Mouse (Mus musculus): ENCODE data around the gene Slc36a1. TPM values are rescaled to one million over a fixed set of nuclear protein-coding genes. Genes with fewer than 3 reads are reported as not detected.
A peak's percentile ranks its signal among the peaks of the same experiment; 100 is the strongest.

Slc36a1 gene
- total RNA-seq, 2 experiments from 2014 or later, result 80.4 to 82.8 TPM

GRCm38 (mm10) chr11:55204602-55205001, 452 bp downstream of the Slc36a1 start:
- no peak for DNase-seq (ENCODE audit: low spot score in 2 of 2)
- intact Hi-C loops (cut with DNase I), result loop anchor here (1.0 to 5.0 kb wide), 4 partner anchors 33 to 242 kb away; no protein-coding TSS in a partner anchor

DNA sequence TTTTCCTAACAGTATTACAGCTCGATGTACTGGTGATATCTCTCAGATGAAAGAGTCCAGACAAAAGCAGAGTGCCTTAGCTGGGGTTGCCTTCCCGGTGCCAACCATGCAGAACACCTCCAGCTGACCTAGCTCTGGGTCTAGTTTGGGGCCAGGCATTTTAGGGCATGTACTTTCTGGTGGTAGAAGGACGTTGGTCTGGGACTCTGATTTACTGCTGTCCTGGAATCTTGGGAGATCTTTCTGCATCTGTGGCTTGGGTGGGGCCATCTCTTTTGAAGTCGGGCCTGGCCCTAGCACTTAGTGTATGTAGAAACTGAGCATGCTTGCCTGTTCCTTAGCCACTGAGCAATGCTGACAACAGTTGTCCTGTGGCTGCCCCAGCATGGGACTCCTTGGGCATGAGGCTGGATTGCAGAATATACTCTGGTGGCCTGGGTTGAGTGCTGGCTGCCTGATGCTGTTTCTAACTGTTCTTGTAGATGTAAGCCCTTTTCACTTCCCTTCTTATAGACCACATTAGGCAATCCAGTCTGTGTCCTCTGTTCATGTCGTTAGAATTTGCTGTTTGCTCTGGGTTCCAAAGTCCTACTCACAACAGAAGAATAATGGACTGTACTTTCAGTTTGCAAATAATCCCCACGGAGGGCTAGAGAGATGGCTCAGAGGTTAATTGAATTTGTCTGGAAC, 4.0 kb downstream of the Slc36a1 start:
- intact Hi-C loops (cut with DNase I), result no loop called here
- peak in 1 of 2 experiments; percentile 41 for DNase-seq (ENCODE audit: low spot score in 2 of 2)

DNA sequence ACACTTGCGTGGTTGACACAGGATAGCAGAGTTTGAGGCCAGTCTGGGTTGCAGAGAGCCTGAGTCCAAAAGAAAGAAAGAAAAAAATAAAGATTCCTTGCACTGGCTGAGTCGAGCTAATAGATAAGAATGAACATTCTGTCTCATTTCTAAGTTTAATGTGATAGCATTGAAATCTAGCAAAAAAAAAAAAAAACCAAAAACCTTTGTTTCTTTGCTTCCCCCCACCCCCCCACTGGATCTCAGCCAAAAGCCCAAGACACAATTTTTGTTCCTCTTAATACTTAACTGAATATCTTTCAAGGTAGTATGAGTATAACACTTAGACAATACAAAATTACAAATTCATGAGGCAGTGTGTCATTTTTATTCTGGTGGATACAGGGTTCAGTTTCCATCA, 4.9 kb downstream of the Slc36a1 start:
- intact Hi-C loops (cut with DNase I), result no loop called here

DNA sequence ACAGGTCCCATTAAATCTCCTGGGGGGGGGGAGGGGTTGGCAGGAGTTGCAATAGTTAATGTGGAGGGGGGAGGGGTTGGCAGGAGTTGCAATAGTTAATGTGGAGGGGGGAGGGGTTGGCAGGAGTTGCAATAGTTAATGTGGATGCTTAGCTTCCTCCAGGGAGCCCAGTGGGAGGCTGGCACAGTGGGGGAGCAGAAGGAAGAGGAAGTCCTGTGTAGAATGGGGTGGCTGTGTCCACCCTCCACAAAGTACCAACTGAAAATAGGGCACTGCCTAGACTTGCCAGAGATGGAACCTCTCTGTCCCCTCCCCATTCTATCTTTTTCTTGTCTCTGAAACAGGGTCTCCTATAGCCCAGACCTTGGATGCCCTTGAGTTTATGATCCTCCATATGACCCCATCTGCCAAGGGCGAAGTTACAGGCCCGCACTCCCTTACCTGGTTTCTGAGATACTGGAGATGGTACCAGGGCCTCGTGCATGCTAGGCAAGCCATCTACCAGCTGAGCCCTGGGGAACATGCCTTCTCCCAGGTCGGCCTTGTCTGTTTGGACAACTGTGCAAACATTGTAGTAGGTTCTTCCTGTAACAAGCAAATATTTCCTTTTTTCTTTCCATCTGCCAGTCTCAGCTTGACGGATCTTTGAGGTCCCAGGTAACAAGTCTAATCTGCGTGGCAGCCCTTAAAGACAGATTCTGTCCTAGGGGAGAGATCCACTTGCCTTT, 5.6 kb downstream of the Slc36a1 start:
- no peak for DNase-seq (ENCODE audit: low spot score in 2 of 2)
- intact Hi-C loops (cut with DNase I), result no loop called here

More for the DNA sequence above, 4.9 kb downstream of the Slc36a1 start:
- no peak for DNase-seq (ENCODE audit: low spot score in 2 of 2)

DNA sequence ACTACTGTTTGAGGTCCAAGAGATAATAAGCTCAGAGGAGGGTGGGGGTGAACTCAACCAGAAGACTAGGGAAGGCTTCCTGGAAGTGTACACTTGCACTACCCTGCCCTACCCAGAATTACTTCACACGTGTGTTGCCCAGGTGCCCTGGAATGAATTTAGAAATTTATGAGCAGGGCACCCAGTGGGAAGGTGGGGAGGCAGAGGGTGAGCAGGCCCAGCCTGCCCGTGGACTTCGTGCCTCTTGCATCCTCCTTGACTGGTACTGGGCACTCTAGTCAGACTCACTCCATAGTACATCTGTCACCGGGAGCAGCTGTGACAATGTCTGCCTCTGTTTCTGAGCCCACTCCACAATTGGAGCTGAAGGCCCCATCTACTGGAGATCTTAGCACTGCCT, 9.4 kb downstream of the Slc36a1 start:
- no peak for DNase-seq (ENCODE audit: low spot score in 2 of 2)
- intact Hi-C loops (cut with DNase I), result no loop called here

GRCm38 (mm10) chr11:55214161-55214560, 10.0 kb downstream of the Slc36a1 start:
- intact Hi-C loops (cut with DNase I), result no loop called here
- no peak for DNase-seq (ENCODE audit: low spot score in 2 of 2)

GRCm38 (mm10) chr11:55214978-55215377, 10.8 kb downstream of the Slc36a1 start:
- intact Hi-C loops (cut with DNase I), result no loop called here
- DNase-seq (ENCODE audit: low spot score in 2 of 2), result no peak

DNA sequence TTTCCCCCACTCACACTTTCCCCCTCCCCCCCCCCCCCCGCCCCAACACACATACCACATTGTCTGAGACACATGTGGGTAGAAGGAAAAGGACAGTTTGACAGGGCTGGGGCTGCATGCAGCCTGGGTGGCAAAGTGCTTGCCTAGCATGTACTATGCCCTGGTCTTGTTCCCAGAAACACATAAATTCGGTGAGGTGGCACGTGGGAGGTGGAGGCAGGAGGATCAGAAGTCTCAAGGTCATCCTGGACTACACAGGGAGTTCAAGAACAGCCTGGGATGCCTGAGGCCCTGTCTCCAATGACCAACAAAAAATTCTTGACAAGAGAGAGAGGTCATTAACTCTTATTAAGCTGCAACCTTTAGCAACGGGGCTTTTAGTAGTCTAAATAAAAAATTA, 11.9 kb downstream of the Slc36a1 start:
- intact Hi-C loops (cut with DNase I), result no loop called here
- no peak for DNase-seq (ENCODE audit: low spot score in 2 of 2)

- DNase-seq (ENCODE audit: low spot score in 2 of 2), result peak; percentile 45 to 91
- intact Hi-C loops (cut with DNase I), result no loop called here
Measured at GRCm38 (mm10) chr11:55216830-55217229, 12.7 kb downstream of the Slc36a1 start.

- DNase-seq (ENCODE audit: low spot score in 2 of 2), result no peak
Measured at GRCm38 (mm10) chr11:55217418-55217817, 13.3 kb downstream of the Slc36a1 start.

GRCm38 (mm10) chr11:55217880-55218279, 13.7 kb downstream of the Slc36a1 start:
- intact Hi-C loops (cut with DNase I), result no loop called here
- DNase-seq (ENCODE audit: low spot score in 2 of 2), result peak in 1 of 2 experiments; percentile 56

More at GRCm38 (mm10) chr11:55217418-55217817, 13.3 kb downstream of the Slc36a1 start:
- intact Hi-C loops (cut with DNase I), result no loop called here

GRCm38 (mm10) chr11:55218473-55218872, 14.3 kb downstream of the Slc36a1 start:
- intact Hi-C loops (cut with DNase I), result no loop called here
- no peak for DNase-seq (ENCODE audit: low spot score in 2 of 2)

GRCm38 (mm10) chr11:55221306-55221705, 17.2 kb downstream of the Slc36a1 start:
- no peak for DNase-seq (ENCODE audit: low spot score in 2 of 2)
- intact Hi-C loops (cut with DNase I), result no loop called here

- DNase-seq (ENCODE audit: low spot score in 2 of 2), result no peak
- intact Hi-C loops (cut with DNase I), result no loop called here
Measured at GRCm38 (mm10) chr11:55231034-55231433, 26.9 kb downstream of the Slc36a1 start.

DNA sequence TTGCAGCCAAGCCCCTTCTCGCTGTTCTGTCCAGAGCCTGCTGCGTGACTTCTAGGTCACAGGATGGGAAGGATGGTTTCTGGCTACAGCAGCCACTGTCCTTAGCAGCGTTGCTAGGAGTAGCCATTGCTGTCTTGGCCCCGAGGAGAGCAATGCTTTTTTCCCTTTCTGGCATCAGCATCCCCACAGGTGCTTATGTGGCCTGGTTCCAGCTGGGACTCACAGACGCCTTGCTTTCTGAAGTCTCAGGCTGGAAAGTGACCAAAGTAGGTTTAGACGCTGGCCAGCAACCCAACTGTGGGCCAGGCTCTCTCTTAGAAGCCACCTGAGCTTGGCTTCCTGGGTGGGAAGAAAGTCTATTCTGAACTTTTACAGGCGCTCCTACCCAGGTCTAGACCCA, 30.1 kb downstream of the Slc36a1 start:
- intact Hi-C loops (cut with DNase I), result no loop called here
- DNase-seq (ENCODE audit: low spot score in 2 of 2), result no peak

GRCm38 (mm10) chr11:55234791-55235190, 30.6 kb downstream of the Slc36a1 start:
- intact Hi-C loops (cut with DNase I), result loop anchor here (5.0 kb wide), 1 partner anchor 32 kb away; the partner anchor contains the start of gene Slc36a1
- no peak for DNase-seq (ENCODE audit: low spot score in 2 of 2)

- no peak for DNase-seq (ENCODE audit: low spot score in 2 of 2)
- intact Hi-C loops (cut with DNase I), result loop anchor here (5.0 kb wide), 1 partner anchor 35 kb away; the partner anchor contains the start of gene Slc36a1
Measured at GRCm38 (mm10) chr11:55236815-55237214, 32.7 kb downstream of the Slc36a1 start.

GRCm38 (mm10) chr11:55239496-55239895, 35.3 kb downstream of the Slc36a1 start:
- intact Hi-C loops (cut with DNase I), result loop anchor here (5.0 kb wide), 1 partner anchor 37 kb away; the partner anchor contains the start of gene Slc36a1
- DNase-seq (ENCODE audit: low spot score in 2 of 2), result no peak

DNA sequence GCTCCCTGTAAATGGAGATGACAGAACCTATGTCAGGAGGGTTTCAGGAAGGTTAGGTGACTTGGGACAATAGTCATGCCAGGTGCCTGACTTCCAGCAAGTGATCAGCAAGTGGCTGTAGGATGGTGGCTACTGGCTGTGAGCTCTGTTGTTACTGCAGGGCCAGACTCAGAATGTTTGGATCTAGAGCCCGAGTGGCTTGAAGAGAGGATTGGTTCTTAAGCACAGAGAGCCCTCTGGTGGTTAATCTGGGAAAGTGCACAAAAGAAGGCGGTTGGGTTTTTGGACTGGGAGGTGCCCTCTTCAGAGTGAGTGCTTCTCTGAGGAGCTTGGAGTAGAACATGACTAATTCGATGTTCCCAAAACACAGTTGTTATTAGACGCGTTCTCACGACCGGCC, 36.4 kb downstream of the Slc36a1 start:
- peak; percentile 78 to 93 for DNase-seq (ENCODE audit: low spot score in 2 of 2)
- intact Hi-C loops (cut with DNase I), result no loop called here

DNA sequence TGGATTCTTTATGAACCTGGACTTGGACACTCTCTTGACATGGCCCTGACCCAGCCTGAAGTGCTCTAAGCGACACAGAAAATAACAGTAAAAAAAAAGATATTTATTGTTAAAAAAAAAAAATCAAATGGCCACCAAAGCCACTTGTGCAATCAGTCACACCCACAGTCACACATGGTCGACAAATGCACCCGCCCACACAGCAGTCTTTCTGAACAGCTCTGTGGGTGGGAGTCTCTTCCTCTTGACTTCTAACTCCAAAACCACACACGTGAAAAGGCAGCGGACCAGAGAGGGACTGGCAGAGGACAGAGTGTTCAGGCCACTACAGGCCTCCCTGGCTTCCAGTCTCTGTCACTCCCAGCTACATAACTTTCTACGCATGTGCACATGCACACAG, 46.4 kb downstream of the Slc36a1 start:
- DNase-seq (ENCODE audit: low spot score in 2 of 2), result peak; percentile 12 to 49
- intact Hi-C loops (cut with DNase I), result loop anchor here (5.0 to 10.0 kb wide), 3 partner anchors 88 to 206 kb away; no protein-coding TSS in a partner anchor

DNA sequence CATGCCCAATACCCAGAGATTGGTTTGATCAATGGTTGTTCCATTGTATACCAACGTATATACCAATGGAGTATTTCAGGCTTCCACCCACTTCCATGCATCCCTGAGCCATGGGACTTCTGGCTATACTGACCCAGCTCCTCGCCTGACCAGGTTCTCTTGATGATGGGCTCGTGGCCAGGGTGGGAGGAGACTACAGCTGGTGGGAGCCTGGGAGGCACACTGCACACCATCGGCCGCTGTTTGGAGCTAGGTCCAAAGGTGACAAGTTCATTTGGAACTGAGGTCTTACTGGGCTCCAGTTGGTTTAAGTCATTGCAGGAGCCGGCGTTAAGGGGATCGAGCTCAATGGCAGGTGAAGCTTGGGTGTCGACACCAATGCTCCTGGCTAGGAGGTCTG, 49.2 kb downstream of the Slc36a1 start:
- DNase-seq (ENCODE audit: low spot score in 2 of 2), result no peak

More for the DNA sequence above, 49.2 kb downstream of the Slc36a1 start:
- intact Hi-C loops (cut with DNase I), result loop anchor here (5.0 to 10.0 kb wide), 3 partner anchors 91 to 209 kb away; no protein-coding TSS in a partner anchor

Data from left cerebral cortex, postnatal 25 days (tissue).